Mouse (Mus musculus): ENCODE data around the gene Ccdc148.

- TF ChIP-seq FLI1 (IDR thresholded peaks at IDR 0.05; ENCODE audit: low read length): no peak
- no peak for TF ChIP-seq GATA1 (IDR thresholded peaks at IDR 0.05; ENCODE audit: borderline replicate concordance, low read length)
Measured at GRCm38 (mm10) chr2:59184107-59185064, 23.9 kb upstream of the Ccdc148 start.
